Mouse (Mus musculus): ENCODE measurements at regions not wholly inside any gene's neighbourhood (a gene's known extent, or its start where the extent isn't known, plus 50 kb on each side); places are given as distances from the start of the nearest gene placed in this dataset.

- no peaks in the 10 kb centered on the region for H3K4me1 ChIP-seq (ENCODE audit: insufficient read depth, low read depth, low read length)
- H3K4me3 ChIP-seq (ENCODE audit: low read depth, low read length) = no peak overlapping the region
- no peak overlapping the region for H3K9ac ChIP-seq (replicated peaks; ENCODE audit: low read depth)
- H3K27me3 ChIP-seq (replicated peaks; ENCODE audit: insufficient read depth, low read length) = no peaks in the 10 kb centered on the region
- ATAC-seq = peak; percentile 41; the same call in 1 of the 2 replicates
- 57% methylated on average over 4 of the region's 4 CpGs for WGBS
- TF ChIP-seq EP300 (IDR thresholded peaks at IDR 0.05) (no peak), CTCF (IDR thresholded peaks at IDR 0.05) (no peak)
- no peak overlapping the region for H3K27ac ChIP-seq (ENCODE audit: low read length)
- no peak overlapping the region for H3K4me2 ChIP-seq (replicated peaks; ENCODE audit: low read depth, low read length)
- peak; percentile 30 for DNase-seq (ENCODE audit: low spot score)
- no peaks in the 10 kb centered on the region for H3K36me3 ChIP-seq (ENCODE audit: insufficient read depth, low read length)
- H3K9me3 ChIP-seq (ENCODE audit: low read length) = no peaks in the 10 kb centered on the region
These were observed 71.8 kb downstream of the Scp2d1 start for GRCm38 (mm10) chr2:144895254-144895653.

GRCm38 (mm10) chr2:144896430-144896829, 73.0 kb downstream of the Scp2d1 start:
- H3K4me1 ChIP-seq (ENCODE audit: insufficient read depth, low read depth, low read length) = no peaks in the 10 kb centered on the region
- no peak for TF ChIP-seq CTCF (IDR thresholded peaks at IDR 0.05)
- TF ChIP-seq EP300 (IDR thresholded peaks at IDR 0.05) = no peak
- no peak overlapping the region for H3K27ac ChIP-seq (ENCODE audit: low read length)
- WGBS = 79% methylated on average over 2 of the region's 2 CpGs
- no peaks in the 10 kb centered on the region for H3K9me3 ChIP-seq (ENCODE audit: low read length)
- DNase-seq (ENCODE audit: low spot score) (no peak), ATAC-seq (no peak)
- H3K9ac ChIP-seq (replicated peaks; ENCODE audit: low read depth) = no peak overlapping the region
- H3K36me3 ChIP-seq (ENCODE audit: insufficient read depth, low read length) = no peaks in the 10 kb centered on the region
- H3K4me2 ChIP-seq (replicated peaks; ENCODE audit: low read depth, low read length) = no peak overlapping the region
- H3K27me3 ChIP-seq (replicated peaks; ENCODE audit: insufficient read depth, low read length) = no peaks in the 10 kb centered on the region
- H3K4me3 ChIP-seq (ENCODE audit: low read depth, low read length) = no peak overlapping the region

- Histone ChIP-seq H3K27ac (ENCODE audit: low read length) (no peak overlapping the region), H3K9ac (replicated peaks; ENCODE audit: low read depth) (no peak overlapping the region), H3K4me3 (ENCODE audit: low read depth, low read length) (no peak overlapping the region), H3K4me2 (replicated peaks; ENCODE audit: low read depth, low read length) (no peak overlapping the region), H3K27me3 (replicated peaks; ENCODE audit: insufficient read depth, low read length) (no peaks in the 10 kb centered on the region), H3K36me3 (ENCODE audit: insufficient read depth, low read length) (no peaks in the 10 kb centered on the region), H3K9me3 (ENCODE audit: low read length) (no peaks in the 10 kb centered on the region), H3K4me1 (ENCODE audit: insufficient read depth, low read depth, low read length) (no peaks in the 10 kb centered on the region)
- WGBS = 56% methylated on average over 6 of the region's 6 CpGs
- DNase-seq (ENCODE audit: low spot score) (no peak), ATAC-seq (no peak)
- TF ChIP-seq EP300 (IDR thresholded peaks at IDR 0.05) (no peak), CTCF (IDR thresholded peaks at IDR 0.05) (no peak)
These were observed 83.3 kb downstream of the Scp2d1 start for GRCm38 (mm10) chr2:144906786-144907185.

- 65% methylated on average over 3 of the region's 3 CpGs for WGBS
- H3K27ac ChIP-seq (ENCODE audit: low read length) = no peak overlapping the region
- ATAC-seq = no peak
- no peaks in the 10 kb centered on the region for H3K9me3 ChIP-seq (ENCODE audit: low read length)
- no peak for TF ChIP-seq CTCF (IDR thresholded peaks at IDR 0.05)
- no peak for TF ChIP-seq EP300 (IDR thresholded peaks at IDR 0.05)
- H3K4me2 ChIP-seq (replicated peaks; ENCODE audit: low read depth, low read length) = no peak overlapping the region
- no peaks in the 10 kb centered on the region for H3K27me3 ChIP-seq (replicated peaks; ENCODE audit: insufficient read depth, low read length)
- H3K9ac ChIP-seq (replicated peaks; ENCODE audit: low read depth) = no peak overlapping the region
- DNase-seq (ENCODE audit: low spot score) = no peak
- no peak overlapping the region for H3K4me3 ChIP-seq (ENCODE audit: low read depth, low read length)
- no peaks in the 10 kb centered on the region for H3K36me3 ChIP-seq (ENCODE audit: insufficient read depth, low read length)
- H3K4me1 ChIP-seq (ENCODE audit: insufficient read depth, low read depth, low read length) = no peaks in the 10 kb centered on the region
These were observed 122.4 kb downstream of the Scp2d1 start for GRCm38 (mm10) chr2:144945840-144946239.

GRCm38 (mm10) chr2:144946468-144946867, 123.0 kb downstream of the Scp2d1 start:
- H3K4me2 ChIP-seq (replicated peaks; ENCODE audit: low read depth, low read length) = no peak overlapping the region
- H3K4me1 ChIP-seq (ENCODE audit: insufficient read depth, low read depth, low read length) = no peaks in the 10 kb centered on the region
- 75% methylated on average over 1 of the region's 1 CpGs for WGBS
- H3K27me3 ChIP-seq (replicated peaks; ENCODE audit: insufficient read depth, low read length) = no peaks in the 10 kb centered on the region
- ATAC-seq (peak; percentile 25), DNase-seq (ENCODE audit: low spot score) (peak; percentile 18)
- no peak overlapping the region for H3K9ac ChIP-seq (replicated peaks; ENCODE audit: low read depth)
- H3K9me3 ChIP-seq (ENCODE audit: low read length) = no peaks in the 10 kb centered on the region
- no peak for TF ChIP-seq CTCF (IDR thresholded peaks at IDR 0.05)
- no peak for TF ChIP-seq EP300 (IDR thresholded peaks at IDR 0.05)
- H3K27ac ChIP-seq (ENCODE audit: low read length) = no peak overlapping the region
- no peak overlapping the region for H3K4me3 ChIP-seq (ENCODE audit: low read depth, low read length)
- H3K36me3 ChIP-seq (ENCODE audit: insufficient read depth, low read length) = no peaks in the 10 kb centered on the region

GRCm38 (mm10) chr2:144949232-144949631, 125.8 kb downstream of the Scp2d1 start:
- Histone ChIP-seq H3K9me3 (ENCODE audit: low read length) (no peaks in the 10 kb centered on the region), H3K9ac (replicated peaks; ENCODE audit: low read depth) (no peak overlapping the region), H3K4me3 (ENCODE audit: low read depth, low read length) (no peak overlapping the region), H3K4me1 (ENCODE audit: insufficient read depth, low read depth, low read length) (no peaks in the 10 kb centered on the region), H3K27me3 (replicated peaks; ENCODE audit: insufficient read depth, low read length) (no peaks in the 10 kb centered on the region), H3K27ac (ENCODE audit: low read length) (no peak overlapping the region), H3K4me2 (replicated peaks; ENCODE audit: low read depth, low read length) (no peak overlapping the region), H3K36me3 (ENCODE audit: insufficient read depth, low read length) (no peaks in the 10 kb centered on the region)
- WGBS = 46% methylated on average over 2 of the region's 2 CpGs
- no peak for TF ChIP-seq EP300 (IDR thresholded peaks at IDR 0.05)
- no peak for ATAC-seq
- no peak for DNase-seq (ENCODE audit: low spot score)
